Mouse (Mus musculus): ENCODE results near the gene Dcakd. TPM values are rescaled to one million over a fixed set of nuclear protein-coding genes. Genes with fewer than 3 reads are reported as not detected.

Gene Dcakd
- polyA plus RNA-seq, 1 experiment from 2014 or later, result 182 TPM

DNA sequence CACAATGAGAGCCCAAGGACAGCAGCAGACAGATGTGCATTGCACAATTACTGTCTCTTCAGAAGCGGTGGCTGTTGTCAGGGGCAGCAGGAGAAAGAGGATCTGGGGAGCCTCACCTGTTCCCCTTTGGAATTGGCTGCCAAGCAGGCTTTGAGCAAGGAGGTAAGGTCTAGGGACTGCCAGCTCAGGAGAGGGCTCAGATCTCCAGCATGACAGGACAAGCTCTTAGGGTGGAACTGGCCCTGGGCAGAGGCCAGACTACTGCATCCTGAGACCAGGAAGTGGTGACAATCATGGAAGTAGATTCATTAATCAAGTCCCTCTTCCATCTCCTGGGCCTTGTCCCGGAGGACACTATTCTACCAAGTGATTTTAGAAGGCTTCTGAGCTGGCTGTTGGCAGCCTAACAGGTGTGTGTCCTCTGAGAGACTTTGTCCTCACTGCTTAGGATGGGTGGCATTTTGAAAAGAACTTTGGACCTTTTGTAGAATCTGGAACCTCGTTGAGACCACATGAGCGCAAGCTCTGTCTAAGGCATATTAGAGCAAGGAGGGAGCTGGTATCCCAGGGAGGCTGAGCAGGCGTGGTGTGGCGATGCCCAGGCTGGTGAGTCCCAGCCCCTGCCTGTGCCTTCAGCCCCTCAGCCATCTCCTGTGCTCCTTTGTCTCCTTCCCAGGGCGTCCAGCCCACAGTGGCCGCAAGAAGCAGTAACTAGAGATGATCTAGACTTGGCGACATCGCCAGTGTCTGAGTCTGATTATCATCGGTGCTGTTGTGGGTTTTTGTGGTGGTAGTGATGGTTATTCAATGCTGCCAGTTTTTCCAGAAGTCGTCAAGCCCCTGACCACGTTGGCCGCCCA is 38.3 kb upstream of the Dcakd start:
- no peak overlapping the region for H3K27ac ChIP-seq
- no peak for ATAC-seq
- H3K9me3 ChIP-seq (replicated peaks), result no peaks in the 10 kb centered on the region
- no peak overlapping the region for H3K9ac ChIP-seq
- 94% methylated on average over 14 of the region's 14 CpGs for WGBS
- no peak overlapping the region for H3K4me2 ChIP-seq
- peaks cover 88% of the 10 kb centered on the region for H3K36me3 ChIP-seq (ENCODE audit: poor library complexity, severe bottlenecking)
- no peaks in the 10 kb centered on the region for H3K27me3 ChIP-seq
- no peaks in the 10 kb centered on the region for H3K4me1 ChIP-seq
- H3K4me3 ChIP-seq, result no peak overlapping the region

DNA sequence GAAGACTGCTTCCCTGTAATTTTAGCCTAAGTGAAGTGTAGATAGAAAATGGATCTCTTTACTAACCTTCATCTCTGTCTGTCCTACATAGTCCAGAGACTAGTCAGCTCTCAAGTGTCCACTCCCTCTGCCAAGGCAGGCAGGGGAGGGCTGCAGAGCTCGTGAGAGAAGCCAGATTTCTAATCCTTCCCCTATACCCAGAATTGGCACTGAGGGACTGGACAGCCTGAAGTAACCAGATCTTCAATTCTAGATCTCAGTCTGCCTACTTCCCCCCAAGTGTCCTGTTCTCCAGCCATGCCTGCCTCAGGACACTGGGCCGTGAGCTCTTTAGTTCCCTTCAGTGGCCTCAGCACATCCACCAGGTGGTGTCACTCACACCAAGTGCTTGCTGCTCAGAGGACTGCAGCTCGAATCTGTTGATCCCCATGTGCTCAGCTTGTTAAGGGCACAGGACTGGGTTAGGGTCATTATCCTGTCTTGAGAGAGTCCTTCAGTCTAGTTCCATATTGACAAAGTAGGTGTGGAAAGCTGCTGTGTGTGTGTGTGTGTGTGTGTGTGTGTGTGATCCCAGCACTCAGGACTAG is 30.5 kb upstream of the Dcakd start:
- no peaks in the 10 kb centered on the region for H3K27me3 ChIP-seq
- no peak overlapping the region for H3K27ac ChIP-seq
- H3K4me3 ChIP-seq, result no peak overlapping the region
- ATAC-seq, result no peak
- no peaks in the 10 kb centered on the region for H3K9me3 ChIP-seq (replicated peaks)
- no peaks in the 10 kb centered on the region for H3K4me1 ChIP-seq
- WGBS, result 86% methylated on average over 3 of the region's 3 CpGs
- no peak overlapping the region for H3K4me2 ChIP-seq
- H3K9ac ChIP-seq, result no peak overlapping the region
- H3K36me3 ChIP-seq (ENCODE audit: poor library complexity, severe bottlenecking), result peaks cover 86% of the 10 kb centered on the region

DNA sequence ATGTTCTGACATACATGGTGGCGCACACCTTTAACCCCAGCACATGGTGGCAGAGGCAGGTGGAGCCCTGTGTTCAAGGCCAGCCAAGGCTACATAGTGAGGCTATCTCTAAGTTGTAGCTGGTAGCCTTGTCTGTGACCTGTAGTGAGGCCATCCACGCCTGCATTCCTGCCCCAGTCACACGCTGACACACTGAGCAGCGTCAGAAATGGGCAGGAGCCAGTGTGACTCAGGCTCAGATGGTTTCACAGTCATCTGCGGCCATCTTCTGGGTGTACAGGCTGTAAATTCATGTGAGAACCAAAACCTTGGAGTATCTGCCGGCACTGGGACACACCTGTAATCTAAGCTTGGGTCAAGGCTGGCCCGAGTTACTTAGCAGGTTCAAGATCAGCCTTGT is 28.5 kb upstream of the Dcakd start:
- Histone ChIP-seq H3K4me2 (no peak overlapping the region), H3K4me3 (no peak overlapping the region), H3K27ac (no peak overlapping the region), H3K9me3 (replicated peaks) (no peaks in the 10 kb centered on the region), H3K9ac (no peak overlapping the region), H3K27me3 (no peaks in the 10 kb centered on the region), H3K36me3 (ENCODE audit: poor library complexity, severe bottlenecking) (peaks cover 90% of the 10 kb centered on the region), H3K4me1 (no peaks in the 10 kb centered on the region)
- ATAC-seq, result no peak
- 96% methylated on average over 7 of the region's 7 CpGs for WGBS

DNA sequence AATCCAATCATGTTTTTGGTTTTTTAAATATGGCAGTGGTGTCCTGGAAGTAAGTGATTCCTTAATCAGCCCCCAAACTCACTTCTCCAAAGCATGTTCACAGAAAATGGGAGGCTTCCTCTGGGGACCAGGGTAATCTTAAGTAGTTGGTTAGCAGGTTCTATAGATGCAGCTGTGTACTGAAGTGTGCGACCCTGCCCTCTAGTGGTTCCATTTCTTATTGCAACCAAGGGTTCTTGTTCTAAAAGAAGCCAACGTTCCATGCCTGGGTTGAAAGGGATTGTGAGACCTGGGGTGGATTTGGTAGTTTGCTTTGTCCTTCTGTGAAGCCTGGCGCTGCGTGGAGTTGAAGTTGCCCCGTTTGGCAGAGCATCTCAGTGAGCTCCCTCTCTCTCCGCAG is 26.7 kb upstream of the Dcakd start:
- no peak; the same call in 1 of the 2 replicates for ATAC-seq
- 42% methylated on average over 6 of the region's 6 CpGs for WGBS
- peaks cover 88% of the 10 kb centered on the region for H3K36me3 ChIP-seq (ENCODE audit: poor library complexity, severe bottlenecking)

DNA sequence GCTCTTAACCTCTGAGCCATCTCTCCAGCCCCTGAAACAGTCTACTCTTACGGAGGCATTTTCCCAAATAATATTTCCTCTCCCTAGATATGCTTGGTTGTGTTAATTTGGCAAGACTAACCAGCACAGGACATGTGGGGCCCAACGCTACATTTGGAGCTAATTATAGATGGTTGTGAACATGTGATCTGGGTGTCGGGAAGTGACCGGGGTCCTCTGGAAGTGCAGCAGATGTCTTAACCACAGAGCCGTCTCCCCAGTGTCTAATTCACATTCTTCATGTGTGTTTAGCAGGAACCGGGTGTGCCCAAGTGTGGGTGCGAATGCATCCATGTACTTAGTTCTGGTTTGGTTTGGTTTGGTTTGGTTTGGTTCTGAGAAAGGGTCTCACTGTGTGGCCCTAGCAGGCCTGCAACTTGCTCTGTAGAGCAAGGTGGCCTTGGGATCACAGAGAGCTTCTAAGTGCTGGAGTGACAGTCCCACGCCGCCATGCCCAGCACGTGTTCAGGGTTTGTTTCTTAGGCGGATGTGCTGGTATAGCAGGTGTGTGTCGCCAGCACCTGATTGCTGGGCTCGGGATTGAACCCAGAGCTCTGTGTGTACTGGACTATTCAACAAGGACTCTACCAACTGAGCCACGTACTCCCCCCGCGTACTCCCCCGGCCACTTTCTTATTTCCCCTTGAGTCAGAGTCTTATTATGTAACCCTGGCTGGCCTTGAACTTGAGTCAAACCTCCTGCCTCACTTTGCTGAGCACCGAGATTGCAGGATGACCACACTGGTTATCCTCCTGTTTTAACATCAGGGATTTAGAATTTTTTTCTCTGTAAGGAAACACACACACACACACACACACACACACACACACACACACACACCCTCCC is 25.3 kb upstream of the Dcakd start:
- Histone ChIP-seq H3K4me2 (no peak overlapping the region), H3K27me3 (no peaks in the 10 kb centered on the region), H3K9me3 (replicated peaks) (no peaks in the 10 kb centered on the region), H3K27ac (no peak overlapping the region), H3K9ac (no peak overlapping the region), H3K36me3 (ENCODE audit: poor library complexity, severe bottlenecking) (peaks cover 78% of the 10 kb centered on the region), H3K4me3 (no peak overlapping the region), H3K4me1 (no peaks in the 10 kb centered on the region)
- ATAC-seq, result no peak
- 93% methylated on average over 18 of the region's 18 CpGs for WGBS

More for the DNA sequence above, 26.7 kb upstream of the Dcakd start:
- Histone ChIP-seq H3K4me2 (no peak overlapping the region), H3K9me3 (replicated peaks) (no peaks in the 10 kb centered on the region), H3K27ac (no peak overlapping the region), H3K27me3 (no peaks in the 10 kb centered on the region), H3K9ac (no peak overlapping the region), H3K4me1 (no peaks in the 10 kb centered on the region), H3K4me3 (no peak overlapping the region)

DNA sequence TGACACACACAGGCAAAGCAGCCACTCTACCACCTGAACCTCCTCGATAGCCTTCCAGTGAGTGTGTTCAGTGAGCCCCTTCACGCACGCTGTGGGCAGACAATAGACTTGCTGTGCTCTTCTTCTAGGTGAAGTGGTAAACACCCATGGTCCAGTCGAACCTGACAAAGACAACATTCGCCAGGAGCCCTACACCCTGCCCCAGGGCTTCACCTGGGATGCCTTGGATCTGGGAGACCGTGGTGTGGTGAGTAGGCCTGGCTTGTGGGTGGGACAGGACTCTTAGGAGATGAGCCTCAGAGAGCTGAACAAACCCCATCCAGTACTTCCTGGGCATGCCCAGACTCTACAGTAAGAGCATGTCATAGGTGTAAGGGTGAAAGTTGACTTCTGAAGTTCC is 23.9 kb upstream of the Dcakd start:
- Histone ChIP-seq H3K27ac (no peak overlapping the region), H3K4me2 (no peak overlapping the region), H3K36me3 (ENCODE audit: poor library complexity, severe bottlenecking) (peaks cover 72% of the 10 kb centered on the region), H3K4me3 (no peak overlapping the region), H3K27me3 (no peaks in the 10 kb centered on the region), H3K9ac (no peak overlapping the region), H3K9me3 (replicated peaks) (no peaks in the 10 kb centered on the region), H3K4me1 (no peaks in the 10 kb centered on the region)
- no peak for ATAC-seq
- 86% methylated on average over 6 of the region's 6 CpGs for WGBS

DNA sequence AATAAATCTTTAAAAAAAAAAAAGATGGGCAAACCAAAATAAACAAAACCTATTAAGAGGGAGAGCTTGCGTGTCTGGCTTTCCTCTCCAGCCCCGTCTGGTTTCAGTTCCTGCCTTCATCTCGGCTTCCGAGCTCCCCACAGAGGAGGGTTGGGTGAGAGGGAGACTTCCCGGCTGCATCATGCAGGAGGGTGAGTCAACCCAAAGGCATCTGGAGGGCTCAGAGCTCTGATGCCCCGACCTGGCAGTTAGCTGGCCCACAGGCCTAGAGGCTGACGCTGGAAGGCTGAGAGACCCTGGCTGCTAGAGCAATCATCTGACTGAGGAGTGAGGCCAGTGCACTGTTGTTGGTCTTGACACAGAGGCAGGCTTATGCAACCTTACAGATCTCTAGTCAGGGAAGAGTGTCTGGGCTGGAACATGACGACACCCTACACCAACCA is 23.1 kb upstream of the Dcakd start:
- Histone ChIP-seq H3K9ac (no peak overlapping the region), H3K4me1 (no peaks in the 10 kb centered on the region), H3K27me3 (no peaks in the 10 kb centered on the region), H3K27ac (no peak overlapping the region), H3K36me3 (ENCODE audit: poor library complexity, severe bottlenecking) (peaks cover 70% of the 10 kb centered on the region), H3K4me3 (no peak overlapping the region), H3K4me2 (no peak overlapping the region), H3K9me3 (replicated peaks) (no peaks in the 10 kb centered on the region)
- WGBS, result 85% methylated on average over 8 of the region's 8 CpGs
- no peak for ATAC-seq

DNA sequence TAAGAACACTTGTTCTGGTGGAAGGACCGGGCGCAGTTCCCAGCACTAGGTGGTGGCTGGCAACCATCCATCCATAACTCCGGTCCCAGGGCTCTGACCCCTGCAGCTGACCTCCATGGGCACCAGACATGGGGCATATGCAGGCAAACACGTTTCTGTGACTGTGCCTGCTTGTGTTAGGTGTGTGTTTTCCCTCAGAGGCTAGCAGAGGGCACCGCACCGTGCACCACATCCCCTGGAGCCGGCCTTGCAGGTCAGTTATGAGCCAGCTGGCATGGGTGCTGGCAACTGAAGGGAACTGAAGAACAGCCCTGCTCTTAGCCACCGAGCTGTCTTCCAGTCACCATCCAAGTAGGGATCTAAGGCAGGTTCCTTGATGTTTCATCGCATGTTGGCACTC is 22.0 kb upstream of the Dcakd start:
- Histone ChIP-seq H3K4me3 (no peak overlapping the region), H3K9me3 (replicated peaks) (no peaks in the 10 kb centered on the region), H3K27me3 (no peaks in the 10 kb centered on the region), H3K9ac (no peak overlapping the region), H3K27ac (no peak overlapping the region), H3K36me3 (ENCODE audit: poor library complexity, severe bottlenecking) (peaks cover 70% of the 10 kb centered on the region), H3K4me1 (no peaks in the 10 kb centered on the region), H3K4me2 (no peak overlapping the region)
- no peak for ATAC-seq
- WGBS, result 95% methylated on average over 9 of the region's 9 CpGs

DNA sequence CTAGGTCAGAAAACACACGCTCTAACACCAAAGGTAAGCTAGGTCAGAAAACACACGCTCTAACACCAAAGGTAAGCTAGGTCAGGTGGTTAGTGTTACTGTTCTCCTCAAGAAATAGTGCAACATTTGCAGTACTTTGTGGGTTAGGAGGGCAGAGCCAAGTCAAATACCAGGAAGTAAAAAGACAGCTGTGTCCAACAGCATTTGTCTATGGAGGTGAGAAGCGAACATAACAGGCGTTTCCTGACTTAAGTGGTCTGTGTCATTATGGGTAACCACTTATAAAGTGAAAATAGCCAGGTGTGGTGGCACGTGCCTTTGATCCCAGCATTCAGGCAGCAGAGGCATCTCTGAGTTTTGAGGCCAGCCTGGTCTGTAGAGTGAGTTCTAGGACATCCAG is 21.5 kb upstream of the Dcakd start:
- H3K36me3 ChIP-seq (ENCODE audit: poor library complexity, severe bottlenecking), result peaks cover 73% of the 10 kb centered on the region
- no peak for ATAC-seq
- 96% methylated on average over 5 of the region's 5 CpGs for WGBS

DNA sequence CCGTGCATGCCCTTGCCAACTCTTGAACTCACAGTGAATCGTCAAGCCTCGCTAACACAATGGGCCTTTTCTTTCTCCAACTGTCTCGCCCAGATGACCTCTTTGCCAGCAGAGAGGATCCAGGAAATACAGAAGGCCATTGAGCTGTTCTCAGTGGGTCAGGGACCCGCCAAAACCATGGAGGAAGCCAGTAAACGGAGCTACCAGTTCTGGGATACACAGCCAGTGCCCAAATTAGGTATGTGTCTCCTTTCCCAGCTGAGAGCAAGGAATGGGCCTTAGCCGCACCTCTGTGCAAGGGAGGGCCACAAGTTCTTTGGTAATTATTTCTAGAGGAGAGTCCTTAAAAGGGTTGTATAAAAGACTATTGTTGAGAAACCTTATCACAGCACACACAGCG is 18.2 kb upstream of the Dcakd start:
- Histone ChIP-seq H3K4me2 (no peak overlapping the region), H3K4me3 (no peak overlapping the region), H3K9me3 (replicated peaks) (no peaks in the 10 kb centered on the region), H3K36me3 (ENCODE audit: poor library complexity, severe bottlenecking) (peaks cover 64% of the 10 kb centered on the region), H3K27ac (no peak overlapping the region), H3K27me3 (no peaks in the 10 kb centered on the region), H3K9ac (no peak overlapping the region), H3K4me1 (no peaks in the 10 kb centered on the region)
- no peak for ATAC-seq
- 45% methylated on average over 8 of the region's 8 CpGs for WGBS

More for the DNA sequence above, 21.5 kb upstream of the Dcakd start:
- no peak overlapping the region for H3K9ac ChIP-seq
- no peak overlapping the region for H3K4me3 ChIP-seq
- H3K4me2 ChIP-seq, result no peak overlapping the region
- no peaks in the 10 kb centered on the region for H3K9me3 ChIP-seq (replicated peaks)
- no peaks in the 10 kb centered on the region for H3K4me1 ChIP-seq
- no peaks in the 10 kb centered on the region for H3K27me3 ChIP-seq
- no peak overlapping the region for H3K27ac ChIP-seq

DNA sequence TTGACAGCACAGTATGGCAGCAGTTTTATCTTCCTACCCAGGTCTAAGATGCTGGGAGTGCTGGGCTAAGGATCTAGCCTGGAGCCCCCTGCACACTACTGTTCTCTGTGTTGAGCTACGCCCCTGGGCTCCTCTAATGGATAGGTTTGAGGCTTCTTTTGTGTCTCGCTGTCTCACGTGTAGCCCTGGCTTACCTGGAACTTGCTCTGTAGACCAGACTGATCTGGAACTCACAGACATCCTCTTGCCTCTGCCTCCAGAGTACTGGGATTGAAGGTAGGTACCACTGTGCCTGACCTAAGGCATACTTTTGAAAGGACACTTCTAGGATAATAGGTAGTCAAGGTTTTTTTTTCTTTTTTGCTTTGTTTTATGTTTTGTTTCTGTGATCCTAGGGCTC is 15.8 kb upstream of the Dcakd start:
- no peak overlapping the region for H3K27ac ChIP-seq
- H3K9ac ChIP-seq, result no peak overlapping the region
- H3K36me3 ChIP-seq (ENCODE audit: poor library complexity, severe bottlenecking), result peaks cover 50% of the 10 kb centered on the region
- 93% methylated on average over 3 of the region's 3 CpGs for WGBS
- no peak overlapping the region for H3K4me3 ChIP-seq
- H3K27me3 ChIP-seq, result no peaks in the 10 kb centered on the region
- no peak for ATAC-seq
- H3K9me3 ChIP-seq (replicated peaks), result no peaks in the 10 kb centered on the region
- H3K4me1 ChIP-seq, result no peaks in the 10 kb centered on the region
- no peak overlapping the region for H3K4me2 ChIP-seq

DNA sequence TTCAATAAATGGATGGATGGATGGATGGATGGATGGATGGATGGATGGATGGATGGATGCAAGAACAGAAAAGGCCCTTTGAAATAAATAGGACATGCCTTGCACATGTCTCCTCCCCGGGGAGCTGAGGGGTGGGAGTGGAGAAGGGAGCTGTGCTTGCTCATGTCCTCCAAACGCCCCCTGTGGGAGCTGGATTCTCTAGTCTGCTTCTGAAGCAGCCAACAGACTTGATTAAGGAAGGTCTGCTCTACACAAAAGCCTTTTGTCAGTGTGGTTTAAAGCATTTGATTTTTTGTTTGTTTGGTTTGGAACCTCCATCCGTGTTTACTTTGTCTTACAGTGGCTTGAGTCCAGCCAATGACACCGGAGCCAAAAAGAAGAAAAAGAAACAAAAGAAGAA is 14.7 kb upstream of the Dcakd start:
- H3K9me3 ChIP-seq (replicated peaks), result no peaks in the 10 kb centered on the region
- H3K27me3 ChIP-seq, result no peaks in the 10 kb centered on the region
- H3K4me1 ChIP-seq, result no peaks in the 10 kb centered on the region
- H3K4me3 ChIP-seq, result no peak overlapping the region
- peaks cover 56% of the 10 kb centered on the region for H3K36me3 ChIP-seq (ENCODE audit: poor library complexity, severe bottlenecking)
- 77% methylated on average over 4 of the region's 4 CpGs for WGBS
- ATAC-seq, result no peak
- H3K27ac ChIP-seq, result no peak overlapping the region
- H3K4me2 ChIP-seq, result no peak overlapping the region
- H3K9ac ChIP-seq, result no peak overlapping the region
